Mouse (Mus musculus): Measurements from ENCODE around the gene Abhd14a. TPM values are rescaled to one million over a fixed set of nuclear protein-coding genes. Genes with fewer than 3 reads are reported as not detected.

Abhd14a gene
- total RNA-seq, 2 experiments from 2014 or later = 40.6 to 44.0 TPM

GRCm38 (mm10) chr9:106454071-106454761, 6.7 kb upstream of the Abhd14a start:
- intact Hi-C loops (cut with DNase I) = no loop called here
- no peak for DNase-seq (ENCODE audit: low spot score in 2 of 2)

- intact Hi-C loops (cut with DNase I) = no loop called here
- peak in 1 of 2 experiments; percentile 49 for DNase-seq (ENCODE audit: low spot score in 2 of 2)
These were observed 6.0 kb upstream of the Abhd14a start, which contains the start of gene Pcbp4 for GRCm38 (mm10) chr9:106453271-106454070. Pcbp4 (plus strand) TSS chr9:106453291.

- intact Hi-C loops (cut with DNase I) = no loop called here
- DNase-seq (ENCODE audit: low spot score in 2 of 2) = no peak
These were observed 5.3 kb upstream of the Abhd14a start for GRCm38 (mm10) chr9:106452821-106453220.

GRCm38 (mm10) chr9:106452351-106452750, 4.9 kb upstream of the Abhd14a start:
- no peak for DNase-seq (ENCODE audit: low spot score in 2 of 2)
- intact Hi-C loops (cut with DNase I) = no loop called here

GRCm38 (mm10) chr9:106451899-106452298, 4.4 kb upstream of the Abhd14a start:
- intact Hi-C loops (cut with DNase I) = no loop called here
- no peak for DNase-seq (ENCODE audit: low spot score in 2 of 2)

- DNase-seq (ENCODE audit: low spot score in 2 of 2) = no peak
- intact Hi-C loops (cut with DNase I) = no loop called here
These were observed 3.8 kb upstream of the Abhd14a start for GRCm38 (mm10) chr9:106451298-106451697.

GRCm38 (mm10) chr9:106450661-106451060, 3.2 kb upstream of the Abhd14a start:
- DNase-seq (ENCODE audit: low spot score in 2 of 2) = no peak
- intact Hi-C loops (cut with DNase I) = no loop called here

GRCm38 (mm10) chr9:106449947-106450346, 2.5 kb upstream of the Abhd14a start:
- intact Hi-C loops (cut with DNase I) = loop anchor here (2.0 kb wide), 1 partner anchor 27 kb away; the partner anchor contains the start of gene Parp3
- no peak for DNase-seq (ENCODE audit: low spot score in 2 of 2)

GRCm38 (mm10) chr9:106448498-106449031, 1.1 kb upstream of the Abhd14a start:
- peak; percentile 75 to 77 for DNase-seq (ENCODE audit: low spot score in 2 of 2)
- intact Hi-C loops (cut with DNase I) = loop anchor here (2.0 kb wide), 1 partner anchor 28 kb away; the partner anchor contains the start of gene Parp3

- intact Hi-C loops (cut with DNase I) = loop anchor here (2.0 kb wide), 1 partner anchor 29 kb away; the partner anchor contains the start of gene Parp3
- no peak for DNase-seq (ENCODE audit: low spot score in 2 of 2)
These were observed 473 bp upstream of the Abhd14a start for GRCm38 (mm10) chr9:106447951-106448350.

GRCm38 (mm10) chr9:106444836-106445235, 2.6 kb downstream of the Abhd14a start:
- intact Hi-C loops (cut with DNase I) = no loop called here
- DNase-seq (ENCODE audit: low spot score in 2 of 2) = no peak

- intact Hi-C loops (cut with DNase I) = no loop called here
- DNase-seq (ENCODE audit: low spot score in 2 of 2) = no peak
These were observed 4.8 kb downstream of the Abhd14a start for GRCm38 (mm10) chr9:106442680-106443079.

- DNase-seq (ENCODE audit: low spot score in 2 of 2) = no peak
- intact Hi-C loops (cut with DNase I) = no loop called here
These were observed 10.9 kb downstream of the Abhd14a start for GRCm38 (mm10) chr9:106436566-106436965.

GRCm38 (mm10) chr9:106433389-106433788, 14.1 kb downstream of the Abhd14a start:
- intact Hi-C loops (cut with DNase I) = no loop called here
- DNase-seq (ENCODE audit: low spot score in 2 of 2) = peak in 1 of 2 experiments; percentile 72

- intact Hi-C loops (cut with DNase I) = no loop called here
- no peak for DNase-seq (ENCODE audit: low spot score in 2 of 2)
These were observed 17.5 kb downstream of the Abhd14a start for GRCm38 (mm10) chr9:106430015-106430264.

GRCm38 (mm10) chr9:106429221-106430014, 18.1 kb downstream of the Abhd14a start, which contains the start of gene Rpl29:
Rpl29 (plus strand) TSS chr9:106429454.
- intact Hi-C loops (cut with DNase I) = loop anchor here (2.0 to 10.0 kb wide), 2 partner anchors 47 to 215 kb away; partner anchors contain the start of gene Parp3

GRCm38 (mm10) chr9:106428719-106429220, 18.7 kb downstream of the Abhd14a start:
- DNase-seq (ENCODE audit: low spot score in 2 of 2) = peak in 1 of 2 experiments; percentile 32
- intact Hi-C loops (cut with DNase I) = loop anchor here (2.0 to 10.0 kb wide), 2 partner anchors 48 to 214 kb away; partner anchors contain the start of gene Parp3

More at GRCm38 (mm10) chr9:106429221-106430014, 18.1 kb downstream of the Abhd14a start, which contains the start of gene Rpl29:
- peak; percentile 93 to 97 for DNase-seq (ENCODE audit: low spot score in 2 of 2)

- intact Hi-C loops (cut with DNase I) = loop anchor here (1.0 to 10.0 kb wide), 3 partner anchors 116 to 207 kb away; no protein-coding TSS in a partner anchor
- DNase-seq (ENCODE audit: low spot score in 2 of 2) = peak; percentile 88 to 94
These were observed 25.7 kb downstream of the Abhd14a start for GRCm38 (mm10) chr9:106421865-106422160.

Data from left cerebral cortex, postnatal 25 days (tissue).